Mouse (Mus musculus) retina, postnatal 1 day (tissue): ENCODE data around the gene Gm12248.

ENCODE experiments used
- DNase-seq: peaks from one replicate; pipeline ENCODE4 v3.0.0-alpha.2; 2012

Gene Gm12248

GRCm38 (mm10) chr11:58093021-58093528 is at the start of gene Gm12248:
Gene Gm12248 (minus strand): TSS chr11:58093134.
- DNase-seq = peak; percentile 69

- no peak for DNase-seq
Measured at GRCm38 (mm10) chr11:58139466-58139865, 46.5 kb upstream of the Gm12248 start.

GRCm38 (mm10) chr11:58138821-58139220 is 45.9 kb upstream of the Gm12248 start:
- DNase-seq = no peak

GRCm38 (mm10) chr11:58136677-58137076 is 43.7 kb upstream of the Gm12248 start:
- DNase-seq = no peak

- DNase-seq = no peak
Measured at GRCm38 (mm10) chr11:58135296-58135695, 42.4 kb upstream of the Gm12248 start.

GRCm38 (mm10) chr11:58134869-58135268 is 41.9 kb upstream of the Gm12248 start:
- no peak for DNase-seq

GRCm38 (mm10) chr11:58132026-58132425 is 39.1 kb upstream of the Gm12248 start:
- no peak for DNase-seq

- DNase-seq = no peak
Measured at GRCm38 (mm10) chr11:58129302-58129843, 36.4 kb upstream of the Gm12248 start.

GRCm38 (mm10) chr11:58127544-58127943 is 34.6 kb upstream of the Gm12248 start:
- no peak for DNase-seq

- DNase-seq = peak; percentile 53
Measured at GRCm38 (mm10) chr11:58126397-58127160, 33.6 kb upstream of the Gm12248 start.

GRCm38 (mm10) chr11:58125021-58125420 is 32.1 kb upstream of the Gm12248 start:
- no peak for DNase-seq

- DNase-seq = no peak
Measured at GRCm38 (mm10) chr11:58123711-58124110, 30.8 kb upstream of the Gm12248 start.

- DNase-seq = no peak
Measured at GRCm38 (mm10) chr11:58121351-58121750, 28.4 kb upstream of the Gm12248 start.

- DNase-seq = no peak
Measured at GRCm38 (mm10) chr11:58120655-58121054, 27.7 kb upstream of the Gm12248 start.

GRCm38 (mm10) chr11:58117044-58117652 is 24.2 kb upstream of the Gm12248 start:
- no peak for DNase-seq

- DNase-seq = no peak
Measured at GRCm38 (mm10) chr11:58116560-58116959, 23.6 kb upstream of the Gm12248 start.

- no peak for DNase-seq
Measured at GRCm38 (mm10) chr11:58107664-58108337, 14.9 kb upstream of the Gm12248 start.

- peak; percentile 24 for DNase-seq
Measured at GRCm38 (mm10) chr11:58107009-58107408, 14.1 kb upstream of the Gm12248 start.

- peak; percentile 59 for DNase-seq
Measured at GRCm38 (mm10) chr11:58104351-58104791, 11.4 kb upstream of the Gm12248 start.

- peak; percentile 99 for DNase-seq
Measured at GRCm38 (mm10) chr11:58103697-58104306, 10.9 kb upstream of the Gm12248 start, which contains the start of gene Cnot8. Gene Cnot8 (plus strand): TSS chr11:58104153.

- no peak for DNase-seq
Measured at GRCm38 (mm10) chr11:58103344-58103653, 10.4 kb upstream of the Gm12248 start.

- DNase-seq = no peak
Measured at GRCm38 (mm10) chr11:58102581-58103343, 9.8 kb upstream of the Gm12248 start.
